Comparison of ENCODE assay signal across 17 mouse cellular contexts in the genomic region with DNA sequence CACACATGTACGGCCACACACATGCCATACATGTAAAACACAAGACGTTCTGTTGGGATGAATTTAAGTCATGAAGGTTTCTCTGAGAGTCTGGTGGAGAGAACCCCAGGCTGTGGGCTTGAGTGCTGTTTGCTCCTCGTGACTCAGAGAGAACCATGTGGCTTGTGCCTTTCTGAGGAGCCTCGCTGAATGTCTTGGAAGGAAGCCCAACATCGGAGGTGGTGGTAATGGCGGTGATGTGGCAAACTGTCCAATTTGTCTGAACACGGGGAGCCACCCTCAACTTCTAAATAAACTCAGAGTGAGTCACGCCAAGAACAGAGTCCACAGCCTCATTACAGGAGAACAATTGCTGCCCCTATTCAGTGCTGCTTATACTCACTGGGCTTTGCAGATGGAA.
DNase-seq lines count a peak whose midpoint lies in the region; ATAC-seq and TF ChIP-seq lines count a peak whose summit lies in the region.
"Had no signal": no experiment of that assay in that cellular context is flagged by ENCODE, and none has a peak within 500 bp of the region (broad histone marks: within the 10 kb centered on the region; RNA-seq: fewer than 3 reads in every experiment).

No protein-coding gene starts in this region.

- WGBS in lung, embryonic 14.5 days = 53% methylated on average over 8 of the region's 8 CpGs
- 53% methylated on average over 8 of the region's 8 CpGs for WGBS in lung, postnatal 0 days
- 78% methylated on average over 8 of the region's 8 CpGs for WGBS in midbrain, postnatal 0 days

- no peaks in the 10 kb centered on the region for H3K27me3 ChIP-seq in lung, embryonic 14.5 days (ENCODE audit: insufficient read depth, low read length)
- H3K27me3 ChIP-seq in lung, postnatal 0 days (replicated peaks; ENCODE audit: insufficient read depth, low read length) = no peaks in the 10 kb centered on the region
- H3K27me3 ChIP-seq in midbrain, postnatal 0 days (ENCODE audit: insufficient read depth, low read length) = no peaks in the 10 kb centered on the region
- H3K27me3 ChIP-seq: intestine, embryonic 15.5 days; liver, embryonic 12.5 days; midbrain, embryonic 15.5 days had no signal

- H3K9ac ChIP-seq in lung, embryonic 14.5 days = no peak overlapping the region
- H3K9ac ChIP-seq in lung, postnatal 0 days (replicated peaks; ENCODE audit: low read depth) = no peak overlapping the region
- no peak overlapping the region for H3K9ac ChIP-seq in midbrain, postnatal 0 days (replicated peaks; ENCODE audit: low read length, poor library complexity, severe bottlenecking)
- H3K9ac ChIP-seq: intestine, embryonic 15.5 days; liver, embryonic 12.5 days; midbrain, embryonic 15.5 days; neural tube, embryonic 15.5 days had no signal

- no peaks in the 10 kb centered on the region for H3K9me3 ChIP-seq in lung, embryonic 14.5 days (ENCODE audit: low read depth, low read length)
- no peaks in the 10 kb centered on the region for H3K9me3 ChIP-seq in lung, postnatal 0 days (ENCODE audit: low read length)
- H3K9me3 ChIP-seq in midbrain, postnatal 0 days (ENCODE audit: low read length) = no peaks in the 10 kb centered on the region
- H3K9me3 ChIP-seq: intestine, embryonic 15.5 days; liver, embryonic 12.5 days; midbrain, embryonic 15.5 days; neural tube, embryonic 15.5 days had no signal

- DNase-seq in lung, embryonic 14.5 days = peak; percentile 60
- no peak for DNase-seq in lung, postnatal 0 days (ENCODE audit: low spot score)
- peak; percentile 19 to 64 for DNase-seq in frontal cortex, postnatal 25 days (ENCODE audit: low spot score in 2 of 2)
- DNase-seq in left cerebral cortex, adult 9 months (ENCODE audit: low spot score in 2 of 2) = peak; percentile 73 to 85
- no peak for DNase-seq in testis, postnatal 10 days (ENCODE audit: low spot score)
- DNase-seq in midbrain, postnatal 0 days (ENCODE audit: low spot score) = no peak
- DNase-seq in lung, adult 18-20 months = no peak
- no peak for DNase-seq in ovary, postnatal 10 days (ENCODE audit: low spot score)
- DNase-seq: adrenal gland, postnatal 25 days; cerebellum, adult 11 months; heart, postnatal 36 days; kidney, postnatal 4 days; lung, postnatal 36 days had no signal

- no peak overlapping the region for H3K4me2 ChIP-seq in lung, embryonic 14.5 days
- no peak overlapping the region for H3K4me2 ChIP-seq in lung, postnatal 0 days (replicated peaks; ENCODE audit: low read depth, low read length)
- H3K4me2 ChIP-seq in midbrain, postnatal 0 days (ENCODE audit: low read depth, low read length, poor library complexity, severe bottlenecking) = no peak overlapping the region
- H3K4me2 ChIP-seq: intestine, embryonic 15.5 days; liver, embryonic 12.5 days; midbrain, embryonic 15.5 days; neural tube, embryonic 15.5 days had no signal

- TF ChIP-seq EP300 in lung, postnatal 0 days (IDR thresholded peaks at IDR 0.05) = no peak

- no peak overlapping the region for H3K4me3 ChIP-seq in lung, embryonic 14.5 days (ENCODE audit: low read depth, low read length)
- H3K4me3 ChIP-seq in lung, postnatal 0 days (ENCODE audit: low read depth, low read length) = no peak overlapping the region
- H3K4me3 ChIP-seq in midbrain, postnatal 0 days (ENCODE audit: low read depth, low read length) = no peak overlapping the region
- H3K4me3 ChIP-seq: intestine, embryonic 15.5 days; liver, embryonic 12.5 days; midbrain, embryonic 15.5 days; neural tube, embryonic 15.5 days had no signal

- no peak overlapping the region for H3K27ac ChIP-seq in lung, embryonic 14.5 days (ENCODE audit: low read depth)
- H3K27ac ChIP-seq in lung, postnatal 0 days (ENCODE audit: low read length) = no peak overlapping the region
- no peak overlapping the region for H3K27ac ChIP-seq in midbrain, postnatal 0 days (ENCODE audit: low read depth, low read length)
- H3K27ac ChIP-seq: intestine, embryonic 15.5 days; liver, embryonic 12.5 days; midbrain, embryonic 15.5 days; neural tube, embryonic 15.5 days had no signal

- H3K36me3 ChIP-seq in lung, embryonic 14.5 days (ENCODE audit: insufficient read depth) = no peaks in the 10 kb centered on the region
- no peaks in the 10 kb centered on the region for H3K36me3 ChIP-seq in lung, postnatal 0 days (ENCODE audit: insufficient read depth, low read length)
- no peaks in the 10 kb centered on the region for H3K36me3 ChIP-seq in midbrain, postnatal 0 days (ENCODE audit: insufficient read depth, low read length)
- H3K36me3 ChIP-seq: intestine, embryonic 15.5 days; liver, embryonic 12.5 days; midbrain, embryonic 15.5 days; neural tube, embryonic 15.5 days had no signal

- H3K4me1 ChIP-seq in lung, embryonic 14.5 days (ENCODE audit: insufficient read depth) = no peaks in the 10 kb centered on the region
- H3K4me1 ChIP-seq in lung, postnatal 0 days (ENCODE audit: insufficient read depth, low read depth, low read length) = no peaks in the 10 kb centered on the region
- H3K4me1 ChIP-seq in midbrain, postnatal 0 days (ENCODE audit: insufficient read depth, low read length) = no peaks in the 10 kb centered on the region
- H3K4me1 ChIP-seq: intestine, embryonic 15.5 days; liver, embryonic 12.5 days; midbrain, embryonic 15.5 days; neural tube, embryonic 15.5 days had no signal

- no peak for ATAC-seq in lung, embryonic 14.5 days (ENCODE audit: insufficient read depth)
- ATAC-seq in lung, postnatal 0 days = no peak
- no peak for ATAC-seq in midbrain, postnatal 0 days (ENCODE audit: low FRiP score)
- ATAC-seq: intestine, embryonic 15.5 days; liver, embryonic 12.5 days; midbrain, embryonic 15.5 days had no signal

- TF ChIP-seq CTCF in lung, embryonic 14.5 days (IDR thresholded peaks at IDR 0.05; ENCODE audit: low read depth) = no peak
- no peak for TF ChIP-seq CTCF in lung, postnatal 0 days (IDR thresholded peaks at IDR 0.05)
- no peak for TF ChIP-seq CTCF in midbrain, postnatal 0 days (IDR thresholded peaks at IDR 0.05)

Comparison
In these comparisons a context has a peak if more than half of its experiments do, and no peak if none do; other contexts are left out.
1. DNase-seq: peak in lung, embryonic 14.5 days (single experiment), frontal cortex, postnatal 25 days (2 of 2) and left cerebral cortex, adult 9 months (2 of 2); none in lung, postnatal 0 days (single experiment), testis, postnatal 10 days (single experiment), midbrain, postnatal 0 days (single experiment), lung, adult 18-20 months (0 of 2) and ovary, postnatal 10 days (single experiment).